Mouse (Mus musculus) urinary bladder, postnatal 36 days (tissue): ENCODE results near the gene Spr.
"Not testable (repeated sequence)": the region's sequence is repeated elsewhere in the genome, so short reads cannot be mapped to it uniquely, and the experiment has no call there.

Experiments used
- DNase-seq, 2 experiments: peaks; one replicate each; pipeline ENCODE4 v3.0.0; 2022; ENCODE audit warnings: low spot score in 2 of 2, mixed read lengths in 1 of 2

Gene Spr

GRCm38 (mm10) chr6:85132237-85132636 lies 5.3 kb downstream of the Spr start:
- not testable (repeated sequence) for DNase-seq

- DNase-seq = peak; percentile 27 to 50
Measured at GRCm38 (mm10) chr6:85131673-85132072, 5.9 kb downstream of the Spr start.

- DNase-seq = peak; percentile 27 to 42
Measured at GRCm38 (mm10) chr6:85117545-85118511, 19.7 kb downstream of the Spr start.

GRCm38 (mm10) chr6:85105033-85105615 lies 32.4 kb downstream of the Spr start:
- DNase-seq = no peak

GRCm38 (mm10) chr6:85103321-85103720 lies 34.2 kb downstream of the Spr start:
- no peak for DNase-seq

GRCm38 (mm10) chr6:85096441-85096840 lies 41.1 kb downstream of the Spr start:
- DNase-seq = no peak

- DNase-seq = peak; percentile 16 to 24
Measured at GRCm38 (mm10) chr6:85087425-85087824, 50.1 kb downstream of the Spr start.

- no peak for DNase-seq
Measured at GRCm38 (mm10) chr6:85086645-85087044, 50.9 kb downstream of the Spr start.
